Mouse (Mus musculus) embryonic fibroblast, embryonic 13.5 days (primary cell): ENCODE measurements around the gene Dnajb13.

ENCODE experiments used
- CTCF ChIP-seq: IDR thresholded peaks from 2 replicates; pipeline ENCODE4 v1.5.1; 2011; ENCODE audit warnings: mild to moderate bottlenecking, control low read depth, low read length, moderate library complexity, borderline replicate concordance; ENCODE audit not compliant: insufficient read depth
- POLR2A ChIP-seq: IDR thresholded peaks from 2 replicates; pipeline ENCODE4 v1.6.1; 2011; ENCODE audit warnings: low read depth, mild to moderate bottlenecking, control low read depth, low read length, moderate library complexity

GRCm38 (mm10) chr7:100547631-100548030, 32.9 kb upstream of the Dnajb13 start:
- TF ChIP-seq POLR2A (no peak), CTCF (no peak)
